Mouse (Mus musculus): ENCODE measurements around the gene Mlst8. TPM values are rescaled to one million over a fixed set of nuclear protein-coding genes. Genes with fewer than 3 reads are reported as not detected.
"Not testable (repeated sequence)": the region's sequence is repeated elsewhere in the genome, so short reads cannot be mapped to it uniquely, and the experiment has no call there.

Mlst8 gene
- polyA plus RNA-seq, 1 experiment from 2014 or later = 31.8 TPM

- 85% methylated on average over 1 of the region's 1 CpGs for WGBS
- H3K9ac ChIP-seq (ENCODE audit: low read length) = no peak overlapping the region
- H3K9me3 ChIP-seq (replicated peaks; ENCODE audit: control insufficient read depth, low read length) = no peaks in the 10 kb centered on the region
- H3K36me3 ChIP-seq (ENCODE audit: control insufficient read depth, insufficient read depth, low read length) = no peaks in the 10 kb centered on the region
- H3K27me3 ChIP-seq (replicated peaks; ENCODE audit: control insufficient read depth, insufficient read depth, low read length) = no peaks in the 10 kb centered on the region
- DNase-seq (ENCODE audit: low spot score) (no peak), ATAC-seq (no peak)
- H3K4me3 ChIP-seq (ENCODE audit: low read depth, low read length) = no peak overlapping the region
- no peak overlapping the region for H3K4me2 ChIP-seq (ENCODE audit: low read length)
- H3K27ac ChIP-seq (ENCODE audit: low read depth, low read length) = no peak overlapping the region
- H3K4me1 ChIP-seq (ENCODE audit: control insufficient read depth, insufficient read depth, low read length) = no peaks in the 10 kb centered on the region
Measured at GRCm38 (mm10) chr17:24462932-24463331, 15.9 kb downstream of the Mlst8 start.

- Histone ChIP-seq H3K4me3 (ENCODE audit: low read depth, low read length) (no peak overlapping the region), H3K9me3 (replicated peaks; ENCODE audit: control insufficient read depth, low read length) (no peaks in the 10 kb centered on the region), H3K4me1 (ENCODE audit: control insufficient read depth, insufficient read depth, low read length) (no peaks in the 10 kb centered on the region), H3K36me3 (ENCODE audit: control insufficient read depth, insufficient read depth, low read length) (no peaks in the 10 kb centered on the region), H3K27me3 (replicated peaks; ENCODE audit: control insufficient read depth, insufficient read depth, low read length) (no peaks in the 10 kb centered on the region), H3K4me2 (ENCODE audit: low read length) (no peak overlapping the region), H3K27ac (ENCODE audit: low read depth, low read length) (no peak overlapping the region), H3K9ac (ENCODE audit: low read length) (no peak overlapping the region)
- no peak for ATAC-seq
- peak; percentile 51 for DNase-seq (ENCODE audit: low spot score)
- 58% methylated on average over 2 of the region's 2 CpGs for WGBS
Measured at GRCm38 (mm10) chr17:24461580-24461979, 17.3 kb downstream of the Mlst8 start.

GRCm38 (mm10) chr17:24455523-24456206 is 23.2 kb downstream of the Mlst8 start:
- not testable (repeated sequence) for ATAC-seq
- 49% methylated on average over 10 of the region's 10 CpGs for WGBS

GRCm38 (mm10) chr17:24454756-24455522 is 23.9 kb downstream of the Mlst8 start:
- H3K36me3 ChIP-seq (ENCODE audit: control insufficient read depth, insufficient read depth, low read length) = peaks cover 16% of the 10 kb centered on the region
- peak overlapping the region; percentile 87 for H3K4me3 ChIP-seq (ENCODE audit: low read depth, low read length)
- no peaks in the 10 kb centered on the region for H3K27me3 ChIP-seq (replicated peaks; ENCODE audit: control insufficient read depth, insufficient read depth, low read length)
- H3K9me3 ChIP-seq (replicated peaks; ENCODE audit: control insufficient read depth, low read length) = no peaks in the 10 kb centered on the region
- under 1% methylated on average over 67 of the region's 67 CpGs for WGBS
- peak overlapping the region; percentile 88 for H3K27ac ChIP-seq (ENCODE audit: low read depth, low read length)
- H3K9ac ChIP-seq (ENCODE audit: low read length) = peak overlapping the region; percentile 91
- peak overlapping the region; percentile 82 for H3K4me2 ChIP-seq (ENCODE audit: low read length)
- ATAC-seq (peak; percentile 95), DNase-seq (ENCODE audit: low spot score) (peak; percentile 100)
- peaks cover 8% of the 10 kb centered on the region for H3K4me1 ChIP-seq (ENCODE audit: control insufficient read depth, insufficient read depth, low read length)

More at GRCm38 (mm10) chr17:24455523-24456206, 23.2 kb downstream of the Mlst8 start:
- H3K36me3 ChIP-seq (ENCODE audit: control insufficient read depth, insufficient read depth, low read length); DNase-seq (ENCODE audit: low spot score); H3K4me1 ChIP-seq (ENCODE audit: control insufficient read depth, insufficient read depth, low read length); H3K4me3 ChIP-seq (ENCODE audit: low read depth, low read length); H3K9me3 ChIP-seq (replicated peaks; ENCODE audit: control insufficient read depth, low read length); H3K27me3 ChIP-seq (replicated peaks; ENCODE audit: control insufficient read depth, insufficient read depth, low read length); H3K27ac ChIP-seq (ENCODE audit: low read depth, low read length); H3K9ac ChIP-seq (ENCODE audit: low read length): not testable (repeated sequence)
- H3K4me2 ChIP-seq (ENCODE audit: low read length) = peak overlapping the region; percentile 82; the same call in 1 of the 2 replicates

GRCm38 (mm10) chr17:24454218-24454755 is 24.6 kb downstream of the Mlst8 start:
- WGBS = 11% methylated on average over 14 of the region's 14 CpGs
- DNase-seq (ENCODE audit: low spot score) (no peak), ATAC-seq (no peak)
- peak overlapping the region; percentile 82 for H3K4me2 ChIP-seq (ENCODE audit: low read length)
- peak overlapping the region; percentile 87 for H3K4me3 ChIP-seq (ENCODE audit: low read depth, low read length)
- H3K36me3 ChIP-seq (ENCODE audit: control insufficient read depth, insufficient read depth, low read length) = peaks cover 23% of the 10 kb centered on the region
- no peaks in the 10 kb centered on the region for H3K9me3 ChIP-seq (replicated peaks; ENCODE audit: control insufficient read depth, low read length)
- peak overlapping the region; percentile 88 for H3K27ac ChIP-seq (ENCODE audit: low read depth, low read length)
- H3K4me1 ChIP-seq (ENCODE audit: control insufficient read depth, insufficient read depth, low read length) = peaks cover 8% of the 10 kb centered on the region
- H3K27me3 ChIP-seq (replicated peaks; ENCODE audit: control insufficient read depth, insufficient read depth, low read length) = no peaks in the 10 kb centered on the region
- peak overlapping the region; percentile 91 for H3K9ac ChIP-seq (ENCODE audit: low read length)

- H3K9me3 ChIP-seq (replicated peaks; ENCODE audit: control insufficient read depth, low read length) = no peaks in the 10 kb centered on the region
- no peaks in the 10 kb centered on the region for H3K27me3 ChIP-seq (replicated peaks; ENCODE audit: control insufficient read depth, insufficient read depth, low read length)
- H3K4me3 ChIP-seq (ENCODE audit: low read depth, low read length) = no peak overlapping the region
- H3K4me2 ChIP-seq (ENCODE audit: low read length) = peak overlapping the region; percentile 82
- peaks cover 8% of the 10 kb centered on the region for H3K4me1 ChIP-seq (ENCODE audit: control insufficient read depth, insufficient read depth, low read length)
- no peak overlapping the region for H3K9ac ChIP-seq (ENCODE audit: low read length)
- DNase-seq (ENCODE audit: low spot score) (no peak), ATAC-seq (no peak)
- peaks cover 32% of the 10 kb centered on the region for H3K36me3 ChIP-seq (ENCODE audit: control insufficient read depth, insufficient read depth, low read length)
- no peak overlapping the region for H3K27ac ChIP-seq (ENCODE audit: low read depth, low read length)
- 92% methylated on average over 2 of the region's 2 CpGs for WGBS
Measured at GRCm38 (mm10) chr17:24453372-24453771, 25.5 kb downstream of the Mlst8 start.

- no peaks in the 10 kb centered on the region for H3K27me3 ChIP-seq (replicated peaks; ENCODE audit: control insufficient read depth, insufficient read depth, low read length)
- H3K4me2 ChIP-seq (ENCODE audit: low read length) = no peak overlapping the region
- H3K4me3 ChIP-seq (ENCODE audit: low read depth, low read length) = no peak overlapping the region
- WGBS = 97% methylated on average over 6 of the region's 6 CpGs
- no peak overlapping the region for H3K9ac ChIP-seq (ENCODE audit: low read length)
- H3K4me1 ChIP-seq (ENCODE audit: control insufficient read depth, insufficient read depth, low read length) = peaks cover 8% of the 10 kb centered on the region
- H3K36me3 ChIP-seq (ENCODE audit: control insufficient read depth, insufficient read depth, low read length) = peaks cover 53% of the 10 kb centered on the region
- H3K27ac ChIP-seq (ENCODE audit: low read depth, low read length) = no peak overlapping the region
- DNase-seq (ENCODE audit: low spot score) = no peak
- no peaks in the 10 kb centered on the region for H3K9me3 ChIP-seq (replicated peaks; ENCODE audit: control insufficient read depth, low read length)
- no peak for ATAC-seq
Measured at GRCm38 (mm10) chr17:24451220-24451619, 27.7 kb downstream of the Mlst8 start.

GRCm38 (mm10) chr17:24449507-24449906 is 29.4 kb downstream of the Mlst8 start:
- WGBS = 87% methylated on average over 6 of the region's 6 CpGs
- Histone ChIP-seq H3K36me3 (ENCODE audit: control insufficient read depth, insufficient read depth, low read length) (peaks cover 70% of the 10 kb centered on the region), H3K4me1 (ENCODE audit: control insufficient read depth, insufficient read depth, low read length) (peaks cover 8% of the 10 kb centered on the region), H3K9ac (ENCODE audit: low read length) (no peak overlapping the region), H3K27me3 (replicated peaks; ENCODE audit: control insufficient read depth, insufficient read depth, low read length) (no peaks in the 10 kb centered on the region), H3K4me2 (ENCODE audit: low read length) (no peak overlapping the region), H3K9me3 (replicated peaks; ENCODE audit: control insufficient read depth, low read length) (no peaks in the 10 kb centered on the region), H3K4me3 (ENCODE audit: low read depth, low read length) (no peak overlapping the region), H3K27ac (ENCODE audit: low read depth, low read length) (no peak overlapping the region)
- ATAC-seq (no peak), DNase-seq (ENCODE audit: low spot score) (no peak)

GRCm38 (mm10) chr17:24446590-24446989 is 32.3 kb downstream of the Mlst8 start:
- Histone ChIP-seq H3K4me1 (ENCODE audit: control insufficient read depth, insufficient read depth, low read length) (no peaks in the 10 kb centered on the region), H3K36me3 (ENCODE audit: control insufficient read depth, insufficient read depth, low read length) (peaks cover 98% of the 10 kb centered on the region), H3K4me3 (ENCODE audit: low read depth, low read length) (no peak overlapping the region), H3K9me3 (replicated peaks; ENCODE audit: control insufficient read depth, low read length) (no peaks in the 10 kb centered on the region), H3K27me3 (replicated peaks; ENCODE audit: control insufficient read depth, insufficient read depth, low read length) (no peaks in the 10 kb centered on the region), H3K9ac (ENCODE audit: low read length) (no peak overlapping the region), H3K27ac (ENCODE audit: low read depth, low read length) (no peak overlapping the region), H3K4me2 (ENCODE audit: low read length) (no peak overlapping the region)
- WGBS = 95% methylated on average over 8 of the region's 8 CpGs
- ATAC-seq = no peak
- no peak for DNase-seq (ENCODE audit: low spot score)
